ENCODE assay signal across 15 mouse cellular contexts in the genomic region with DNA sequence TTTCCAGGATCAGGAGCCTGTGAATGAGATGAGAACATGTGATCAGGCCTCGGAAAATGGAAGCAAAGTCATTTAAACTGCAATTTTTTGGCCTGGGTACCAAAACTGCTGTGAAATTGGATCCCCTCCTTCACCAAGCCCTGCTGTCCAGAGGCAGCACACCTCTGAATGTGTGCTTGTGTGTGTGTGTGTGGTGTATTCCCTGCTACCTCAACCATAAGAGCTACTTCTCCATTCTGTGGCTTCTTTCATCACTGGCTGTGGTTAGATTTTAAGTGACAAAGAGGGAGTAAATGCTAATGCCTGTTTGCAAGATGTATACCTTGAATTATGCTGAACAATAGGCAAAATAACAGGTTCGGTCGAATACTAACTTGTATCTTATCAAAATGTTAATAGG.
"Had no signal": no experiment of that assay in that cellular context is flagged by ENCODE, and none has a peak within 500 bp of the region (broad histone marks: within the 10 kb centered on the region; RNA-seq: fewer than 3 reads in every experiment).

No protein-coding gene starts in this region.

- DNase-seq: retina, postnatal 1 day; right cerebral cortex, adult 18-20 months; right cerebral cortex, postnatal 14 days; right cerebral cortex, postnatal 25 days; right cerebral cortex, postnatal 4 days; spleen, adult 18-20 months; thymus, adult 18-20 months; thymus, adult 2 months; thymus, postnatal 14 days; thymus, postnatal 25 days; thymus, postnatal 36 days; thymus, postnatal 4 days had no signal

- H3K4me1 ChIP-seq: neural tube, embryonic 15.5 days; stomach, embryonic 15.5 days had no signal

- H3K27me3 ChIP-seq: neural tube, embryonic 15.5 days; stomach, embryonic 15.5 days had no signal

- H3K4me3 ChIP-seq: neural tube, embryonic 15.5 days; stomach, embryonic 15.5 days had no signal

- H3K9ac ChIP-seq: neural tube, embryonic 15.5 days; stomach, embryonic 15.5 days had no signal

- H3K36me3 ChIP-seq: neural tube, embryonic 15.5 days; stomach, embryonic 15.5 days had no signal

- H3K4me2 ChIP-seq: neural tube, embryonic 15.5 days; stomach, embryonic 15.5 days had no signal

- H3K27ac ChIP-seq: neural tube, embryonic 15.5 days; stomach, embryonic 15.5 days; stomach, postnatal 0 days had no signal

- H3K9me3 ChIP-seq: neural tube, embryonic 15.5 days; stomach, embryonic 15.5 days had no signal
